Mouse (Mus musculus) olfactory bulb, adult 2 months (tissue): Measurements from ENCODE around the gene Stk32c. TPM values are rescaled to one million over a fixed set of nuclear protein-coding genes. Genes with fewer than 3 reads are reported as not detected.
A peak's percentile ranks its signal among the peaks of the same experiment; 100 is the strongest.

Experiments used
- H3K27ac ChIP-seq: fragments of 200-500 bp; 2 replicates; pipeline ENCODE4 v1.5.1; 2012; ENCODE audit warnings: low read depth, low read length; ENCODE audit not compliant: insufficient read depth
- H3K4me1 ChIP-seq: fragments of 200-500 bp; 2 replicates; pipeline ENCODE4 v1.6.1; 2012; ENCODE audit warnings: low read length; ENCODE audit not compliant: control insufficient read depth, insufficient read depth
- H3K4me3 ChIP-seq: fragments of 200-500 bp; 2 replicates; pipeline ENCODE4 v1.5.1; 2012; ENCODE audit warnings: mild to moderate bottlenecking, low read depth, low read length, moderate library complexity; ENCODE audit not compliant: insufficient read depth
- CTCF ChIP-seq: fragments of 200-500 bp; IDR thresholded peaks from 2 replicates; pipeline ENCODE4 v1.5.1; 2012; ENCODE audit warnings: low read depth, mild to moderate bottlenecking, low read length, moderate library complexity; ENCODE audit not compliant: insufficient read depth
- POLR2A ChIP-seq: fragments of 200-500 bp; IDR thresholded peaks from 2 replicates; pipeline ENCODE4 v1.6.1; 2012; ENCODE audit warnings: mild to moderate bottlenecking, low read depth, low read length, moderate library complexity; ENCODE audit not compliant: insufficient read depth
- WGBS: fragments of 180-500 bp; shearing (Covaris S2); methylation state at CpG from one replicate; pipeline ENCODE4 v1.1.7; 2018; 5-methylcytosine and 5-hydroxymethylcytosine counted together
- polyA plus RNA-seq: library from polyadenylated mRNA; stranded (reverse); fragments of >200 nt; gene quantifications from 2 replicates; pipeline ENCODE4 v1.2.4, GENCODE M21; 2012; ENCODE audit warnings: low replicate concordance; ENCODE audit not compliant: missing spikeins, insufficient read depth, insufficient read length

Gene Stk32c
- polyA plus RNA-seq, 1 experiment = not detected

DNA sequence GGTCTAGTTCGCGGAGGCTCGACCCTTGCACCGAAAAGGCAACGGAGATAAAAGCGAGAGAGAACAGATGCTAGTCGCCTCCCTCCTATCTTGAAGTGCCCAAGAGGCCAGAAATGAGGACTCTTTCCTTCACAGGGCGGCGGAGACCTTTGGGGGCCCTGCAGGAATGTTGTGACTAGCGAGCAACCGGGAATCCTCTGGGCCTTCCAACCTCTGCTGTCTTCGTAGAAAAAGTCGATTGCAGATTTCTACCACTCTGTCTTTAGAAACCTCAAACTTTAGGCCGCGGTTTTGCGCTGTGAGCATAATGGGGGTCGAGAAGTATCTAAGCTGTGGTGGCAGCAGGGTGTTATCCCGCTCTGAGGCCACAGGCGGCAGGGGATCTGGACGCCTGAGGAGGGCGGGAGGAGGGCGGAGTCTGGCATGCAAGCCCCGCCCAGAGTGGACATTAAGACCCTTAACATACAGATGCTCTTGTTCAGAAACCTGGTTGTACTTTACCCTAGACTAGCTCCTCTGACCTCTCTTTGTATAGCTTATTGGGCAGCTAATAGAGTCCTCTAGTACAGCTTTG, 24.4 kb downstream of the Stk32c start:
- 4% methylated on average over 23 of the region's 23 CpGs for WGBS
- Histone ChIP-seq H3K4me3 (peak overlapping the region; percentile 92), H3K27ac (peak overlapping the region; percentile 33; the same call in 1 of the 2 replicates), H3K4me1 (peaks cover 29% of the 10 kb centered on the region)
- no peak for TF ChIP-seq POLR2A
- no peak for TF ChIP-seq CTCF

DNA sequence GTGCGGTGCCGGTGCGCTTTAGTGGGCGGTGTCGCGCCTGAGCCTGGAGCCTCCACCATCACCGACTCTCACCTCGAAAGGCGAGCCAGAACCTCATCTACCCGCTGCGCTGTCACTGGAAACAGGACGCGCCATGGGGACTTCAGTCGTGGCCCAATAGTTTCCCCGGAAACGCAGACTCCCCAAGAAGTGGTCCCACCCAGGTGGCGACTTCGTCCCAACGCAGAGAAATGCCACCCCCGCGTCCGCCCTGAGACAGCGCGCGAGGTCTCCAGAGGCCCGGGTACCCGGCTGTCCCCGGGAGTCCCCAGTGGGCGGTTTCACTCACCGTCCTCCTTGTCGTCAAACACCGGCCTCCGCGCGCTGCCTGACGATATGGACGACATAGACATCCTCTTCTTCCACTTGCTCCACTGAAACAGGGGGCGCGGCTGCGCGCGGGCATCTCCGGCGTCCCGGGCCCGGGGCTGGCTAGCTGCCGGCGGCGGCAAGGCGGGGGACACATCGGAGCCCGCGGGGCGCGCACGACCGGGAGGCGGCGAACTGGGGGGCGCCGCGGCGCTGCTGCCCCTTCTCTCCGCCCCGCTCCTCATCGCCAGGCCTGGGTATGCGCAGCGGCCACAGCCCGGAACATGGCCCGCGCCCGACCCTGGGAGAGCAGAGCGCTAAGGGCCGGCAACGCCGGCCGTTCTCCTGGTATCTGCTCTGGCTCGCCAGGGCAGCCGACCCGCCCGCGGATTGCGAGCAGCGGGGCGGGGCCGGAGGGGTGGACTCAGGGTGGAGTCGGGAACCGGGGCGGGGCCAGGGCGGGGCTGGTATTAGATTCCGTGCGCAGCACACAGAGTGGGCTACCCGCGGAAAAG, 25.1 kb downstream of the Stk32c start:
- WGBS = under 1% methylated on average over 93 of the region's 94 CpGs
- Histone ChIP-seq H3K27ac (peak overlapping the region; percentile 59), H3K4me1 (peaks cover 29% of the 10 kb centered on the region), H3K4me3 (peak overlapping the region; percentile 92)
- no peak for TF ChIP-seq CTCF
- peak; percentile 43 for TF ChIP-seq POLR2A

DNA sequence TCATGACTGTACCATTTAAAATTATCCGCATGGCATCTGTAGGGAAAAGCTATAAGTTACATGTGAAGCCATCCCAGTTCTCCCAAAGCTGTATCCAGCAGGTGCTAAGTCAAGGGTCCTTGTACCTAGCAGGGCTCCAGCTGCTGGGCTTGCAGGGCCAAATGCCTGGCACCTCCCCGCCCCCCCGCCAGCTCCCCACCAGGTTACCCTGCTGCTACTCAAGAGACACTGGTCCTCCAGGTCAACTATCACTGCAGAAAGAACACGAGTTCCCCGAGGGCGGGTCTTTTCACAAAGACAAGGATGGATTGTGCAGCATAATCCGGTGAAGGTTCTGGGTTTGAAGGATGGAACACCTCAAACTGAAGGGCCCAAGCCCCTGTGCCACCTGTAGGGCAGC, 25.8 kb downstream of the Stk32c start:
- no peak for TF ChIP-seq POLR2A
- TF ChIP-seq CTCF = no peak
- Histone ChIP-seq H3K27ac (peak overlapping the region; percentile 59; the same call in 1 of the 2 replicates), H3K4me1 (peaks cover 29% of the 10 kb centered on the region), H3K4me3 (peak overlapping the region; percentile 92)
- WGBS = 32% methylated on average over 7 of the region's 7 CpGs

DNA sequence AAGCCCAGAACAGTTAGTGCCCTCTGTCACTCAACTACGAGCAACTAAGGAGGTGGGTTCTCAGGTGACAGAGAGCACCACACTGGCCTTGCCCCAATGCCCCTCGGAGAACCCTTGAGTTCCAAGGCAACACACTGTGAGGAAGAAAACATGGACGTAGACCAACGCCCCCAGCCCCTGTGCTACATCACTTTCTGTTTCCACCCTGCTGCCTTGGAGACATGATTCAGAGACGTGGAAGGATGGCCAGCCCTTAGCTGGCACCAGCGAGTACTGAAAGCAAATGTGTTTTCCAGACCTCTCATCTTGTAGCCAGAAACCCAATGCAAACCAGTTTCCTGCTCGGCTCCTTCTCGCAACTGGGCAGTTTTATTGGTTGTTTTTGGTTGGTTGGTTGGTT, 26.7 kb downstream of the Stk32c start:
- Histone ChIP-seq H3K27ac (peak overlapping the region; percentile 78), H3K4me3 (peak overlapping the region; percentile 38), H3K4me1 (peaks cover 34% of the 10 kb centered on the region)
- WGBS = 49% methylated on average over 8 of the region's 8 CpGs
- TF ChIP-seq POLR2A (no peak), CTCF (no peak)

DNA sequence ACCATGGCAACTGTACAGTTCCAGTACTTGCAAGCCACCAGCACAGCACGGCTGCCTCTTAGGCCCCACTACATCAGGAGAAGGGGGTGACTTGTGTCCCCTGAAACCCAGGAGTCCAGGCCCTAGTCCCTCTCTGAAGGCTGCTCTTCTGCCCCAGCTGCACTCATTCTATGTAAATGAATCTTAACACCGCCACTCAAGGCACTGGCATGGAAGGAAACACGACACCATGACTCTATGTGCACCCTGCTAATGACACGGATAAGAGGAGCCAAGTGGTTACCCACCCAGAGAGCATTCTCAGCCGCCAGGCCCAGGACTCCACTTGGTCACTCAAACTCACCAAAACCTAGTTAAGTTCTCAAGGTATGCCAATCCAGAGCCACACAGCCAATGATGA, 27.1 kb downstream of the Stk32c start:
- WGBS = 45% methylated on average over 5 of the region's 5 CpGs
- TF ChIP-seq POLR2A (no peak), CTCF (no peak)
- Histone ChIP-seq H3K4me1 (peaks cover 34% of the 10 kb centered on the region), H3K4me3 (peak overlapping the region; percentile 38), H3K27ac (peak overlapping the region; percentile 78)

DNA sequence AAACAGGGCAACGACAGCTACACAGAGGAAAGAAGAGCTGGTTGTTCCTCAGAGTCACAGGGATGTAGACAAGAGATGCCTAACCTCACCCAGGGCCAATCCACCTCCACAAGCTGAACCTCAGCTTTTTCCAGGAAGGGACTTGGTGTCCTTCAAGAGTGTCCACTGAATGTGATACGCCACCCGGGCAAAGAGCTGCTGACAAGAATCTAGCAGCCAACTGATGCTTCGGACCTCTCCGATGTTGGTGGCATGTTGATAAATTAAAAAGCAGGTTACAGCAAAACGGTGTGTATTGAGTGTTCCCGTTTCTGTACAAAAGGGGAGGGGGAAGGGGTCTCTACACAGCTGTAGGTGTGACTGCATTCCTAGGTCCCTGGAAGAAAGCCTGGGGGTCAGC, 28.3 kb downstream of the Stk32c start:
- no peak for TF ChIP-seq CTCF
- TF ChIP-seq POLR2A = no peak
- no peak overlapping the region for H3K27ac ChIP-seq
- peaks cover 36% of the 10 kb centered on the region for H3K4me1 ChIP-seq
- WGBS = 63% methylated on average over 7 of the region's 7 CpGs
- H3K4me3 ChIP-seq = no peak overlapping the region

DNA sequence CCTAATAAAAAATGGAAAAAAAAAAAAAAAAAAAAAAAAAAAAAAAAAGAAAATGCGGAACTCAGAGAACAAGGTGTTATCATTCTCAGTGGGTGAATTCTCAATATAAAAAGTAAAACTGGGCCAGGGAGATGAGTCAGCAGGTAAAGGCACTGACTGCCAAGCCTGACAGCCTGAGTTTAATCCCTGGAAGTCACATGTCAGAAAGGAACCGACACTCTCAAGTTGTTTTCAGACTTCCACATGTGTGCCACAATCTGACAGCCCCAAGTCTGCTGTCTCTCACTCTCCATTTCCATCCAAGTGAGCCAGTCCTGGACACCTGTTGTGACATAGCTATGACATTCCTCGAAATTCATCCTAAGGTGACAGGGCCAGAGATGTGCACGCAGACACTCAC, 28.7 kb downstream of the Stk32c start:
- H3K4me1 ChIP-seq = peaks cover 37% of the 10 kb centered on the region
- TF ChIP-seq CTCF (no peak), POLR2A (no peak)
- WGBS = 77% methylated on average over 4 of the region's 4 CpGs
- no peak overlapping the region for H3K27ac ChIP-seq
- H3K4me3 ChIP-seq = no peak overlapping the region

DNA sequence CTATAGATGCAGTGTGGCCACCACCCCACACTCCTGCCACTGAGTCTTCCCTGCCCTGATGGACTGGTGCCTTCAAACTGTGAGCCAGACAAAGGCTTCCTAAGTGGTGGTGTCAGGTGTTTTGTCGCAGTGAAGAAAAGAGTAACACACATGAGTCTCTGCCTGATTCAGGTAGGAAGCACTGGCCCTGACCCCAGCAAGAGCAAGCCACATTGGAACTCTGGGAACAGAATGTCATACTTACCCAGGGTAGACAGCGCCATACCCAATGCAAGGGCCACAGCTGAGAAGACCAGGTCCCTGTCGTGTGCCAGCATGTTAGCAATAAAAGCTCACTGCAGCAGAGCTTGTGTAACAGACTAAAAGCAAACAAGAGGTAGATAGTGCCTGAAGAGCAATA, 33.0 kb downstream of the Stk32c start:
- H3K4me1 ChIP-seq = peaks cover 21% of the 10 kb centered on the region
- no peak overlapping the region for H3K4me3 ChIP-seq
- TF ChIP-seq POLR2A (no peak), CTCF (no peak)
- H3K27ac ChIP-seq = no peak overlapping the region
- WGBS = 86% methylated on average over 3 of the region's 3 CpGs

DNA sequence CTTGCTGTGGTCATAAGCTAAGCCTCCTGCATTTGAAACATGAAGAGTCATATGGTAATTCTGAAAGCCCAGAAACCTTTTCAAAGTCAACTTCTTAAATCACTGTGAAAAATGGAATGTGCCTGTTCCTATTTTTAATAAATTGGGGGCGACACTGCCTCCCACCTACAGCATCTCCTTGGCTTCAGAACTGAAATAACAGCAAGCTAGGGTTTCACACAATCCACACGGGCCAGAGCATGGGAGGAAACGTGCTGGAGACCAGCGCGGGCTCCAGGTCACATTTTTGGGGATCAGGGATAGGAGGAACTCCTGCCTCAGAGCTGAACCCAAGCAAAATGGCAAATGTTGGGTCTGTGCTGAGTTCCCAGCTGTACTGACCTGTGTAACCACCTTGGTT, 33.8 kb downstream of the Stk32c start:
- H3K4me1 ChIP-seq = peaks cover 22% of the 10 kb centered on the region
- TF ChIP-seq CTCF (no peak), POLR2A (no peak)
- 67% methylated on average over 5 of the region's 5 CpGs for WGBS
- no peak overlapping the region for H3K4me3 ChIP-seq
- H3K27ac ChIP-seq = no peak overlapping the region
